19 mouse cellular contexts compared by ENCODE assay signal in genomic region chr1:53757316-53757715, GRCm38 (mm10). TPM values are rescaled to one million over a fixed set of nuclear protein-coding genes. Genes with fewer than 3 reads are reported as not detected.
"Had no signal": no experiment of that assay in that cellular context is flagged by ENCODE, and none has a peak within 500 bp of the region (broad histone marks: within the 10 kb centered on the region; RNA-seq: fewer than 3 reads in every experiment).

No protein-coding gene starts in this region.

- H3K27ac ChIP-seq: midbrain, embryonic 10.5 days; midbrain, embryonic 12.5 days; neural tube, embryonic 13.5 days; neural tube, embryonic 15.5 days had no signal

- H3K4me3 ChIP-seq: midbrain, embryonic 10.5 days; midbrain, embryonic 12.5 days; myocyte; neural tube, embryonic 13.5 days; neural tube, embryonic 15.5 days had no signal

- H3K4me1 ChIP-seq: midbrain, embryonic 10.5 days; midbrain, embryonic 12.5 days; neural tube, embryonic 15.5 days had no signal

- DNase-seq: lung, adult 18-20 months; lung, embryonic 14.5 days; lung, postnatal 10 days; lung, postnatal 4 days; midbrain, embryonic 14.5 days; retina, postnatal 1 day; right cerebral cortex, adult 18-20 months; thymus, adult 18-20 months; thymus, postnatal 14 days; thymus, postnatal 36 days had no signal

RNA-seq across cellular contexts. Expression of gene Dnah7a, which starts 50.7 kb away (rescaled TPM):
- total RNA-seq: megakaryocyte, adult 5-6 weeks; megakaryocyte-erythroid progenitor cell, adult 5-6 weeks had no signal
- polyA plus RNA-seq: liver, embryonic 16.5 days; myocyte; spleen, adult 2 months had no signal
